32 mouse cellular contexts compared by ENCODE assay signal in genomic region chr19:11613084-11613483, GRCm38 (mm10). TPM values are rescaled to one million over a fixed set of nuclear protein-coding genes. Genes with fewer than 3 reads are reported as not detected.
"Had no signal": no experiment of that assay in that cellular context is flagged by ENCODE, and none has a peak within 500 bp of the region (broad histone marks: within the 10 kb centered on the region; RNA-seq: fewer than 3 reads in every experiment).

No protein-coding gene starts in this region.

- H3K4me1 ChIP-seq: midbrain, embryonic 12.5 days; neural tube, embryonic 13.5 days had no signal

- H3K36me3 ChIP-seq: lung, embryonic 15.5 days; midbrain, embryonic 12.5 days; neural tube, embryonic 13.5 days had no signal

- H3K4me2 ChIP-seq: lung, embryonic 15.5 days; midbrain, embryonic 12.5 days; neural tube, embryonic 13.5 days had no signal

- H3K27me3 ChIP-seq: lung, embryonic 15.5 days; midbrain, embryonic 12.5 days; neural tube, embryonic 13.5 days had no signal

- DNase-seq: kidney, adult 11 months; kidney, postnatal 25 days; layer of hippocampus, postnatal 36 days; lung, adult 18-20 months; lung, postnatal 10 days; lung, postnatal 36 days; thymus, adult 18-20 months; thymus, postnatal 36 days had no signal

- H3K27ac ChIP-seq: kidney, postnatal 0 days; layer of hippocampus, adult 2 months; left cerebral cortex, adult 2 months; liver, embryonic 14.5 days; midbrain, embryonic 12.5 days; neural tube, embryonic 13.5 days had no signal

- H3K9me3 ChIP-seq: lung, embryonic 15.5 days; midbrain, embryonic 12.5 days; neural tube, embryonic 13.5 days had no signal

- H3K4me3 ChIP-seq: layer of hippocampus, adult 2 months; left cerebral cortex, adult 2 months; lung, embryonic 15.5 days; midbrain, embryonic 12.5 days; myocyte; neural tube, embryonic 13.5 days had no signal

- H3K9ac ChIP-seq: liver, embryonic 14.5 days; lung, embryonic 15.5 days; midbrain, embryonic 12.5 days; neural tube, embryonic 13.5 days had no signal

- ATAC-seq: midbrain, embryonic 16.5 days had no signal

RNA-seq across cellular contexts. Expression of gene Ms4a2, which starts 10.4 kb away (rescaled TPM):
- total RNA-seq: layer of hippocampus, postnatal 10 days; layer of hippocampus, postnatal 36 days; left cerebral cortex, adult 2 months; left cerebral cortex, postnatal 10 days; left cerebral cortex, postnatal 36 days; liver, adult 2 months had no signal
- polyA plus RNA-seq: large intestine, adult 2 months; liver, adult 2 months; midbrain, embryonic 12.5 days; midbrain, embryonic 16.5 days; myocyte; small intestine, adult 2 months; testis, adult 2 months had no signal

RNA-seq across cellular contexts. Expression of gene Ms4a3, which starts 27.6 kb away (rescaled TPM):
- total RNA-seq: layer of hippocampus, adult 2 months; layer of hippocampus, postnatal 10 days; layer of hippocampus, postnatal 36 days; left cerebral cortex, adult 2 months; left cerebral cortex, postnatal 10 days; left cerebral cortex, postnatal 36 days; liver, adult 2 months; monocyte, adult 5-6 weeks; neutrophil, adult 5-6 weeks had no signal
- polyA plus RNA-seq: kidney, embryonic 14.5 days; kidney, postnatal 0 days; large intestine, adult 2 months; limb, embryonic 11.5 days; liver, adult 2 months; midbrain, embryonic 12.5 days; midbrain, embryonic 16.5 days; myocyte; small intestine, adult 2 months; testis, adult 2 months; urinary bladder, adult 2 months had no signal

RNA-seq across cellular contexts. Expression of gene Oosp2, which starts 47.3 kb away (rescaled TPM):
- total RNA-seq: layer of hippocampus, adult 2 months; layer of hippocampus, postnatal 10 days; layer of hippocampus, postnatal 36 days; left cerebral cortex, adult 2 months; left cerebral cortex, postnatal 10 days; left cerebral cortex, postnatal 36 days; liver, adult 2 months; monocyte, adult 5-6 weeks; neutrophil, adult 5-6 weeks had no signal
- polyA plus RNA-seq: kidney, embryonic 14.5 days; kidney, postnatal 0 days; large intestine, adult 2 months; limb, embryonic 11.5 days; limb, embryonic 14.5 days; liver, adult 2 months; lung, embryonic 15.5 days; midbrain, embryonic 12.5 days; midbrain, embryonic 16.5 days; myocyte; neural tube, embryonic 13.5 days; small intestine, adult 2 months; spleen, adult 2 months; stomach, embryonic 16.5 days; testis, adult 2 months; urinary bladder, adult 2 months had no signal
